Mouse (Mus musculus) C2C12 (cell line): ENCODE results near the gene Reep1.

Experiments used
- CEBPB ChIP-seq: IDR thresholded peaks from one replicate; pipeline ENCODE4 v1.6.1; 2011; ENCODE audit warnings: low read depth, mild to moderate bottlenecking, control low read depth, moderate library complexity
- CTCF ChIP-seq: IDR thresholded peaks from one replicate; pipeline ENCODE4 v1.5.1; 2011; ENCODE audit not compliant: control insufficient read depth, insufficient read depth, insufficient read length
- FOSL1 ChIP-seq: IDR thresholded peaks from one replicate; pipeline ENCODE4 v1.8.0; 2011; ENCODE audit warnings: mild to moderate bottlenecking, low read length; ENCODE audit not compliant: poor library complexity, insufficient read depth, severe bottlenecking
- MAX ChIP-seq: IDR thresholded peaks from one replicate; pipeline ENCODE4 v1.6.1; 2011; ENCODE audit warnings: mild to moderate bottlenecking, control low read depth
- MYOD1 ChIP-seq: IDR thresholded peaks from one replicate; pipeline ENCODE4 v1.6.1; 2011; ENCODE audit warnings: low read depth; ENCODE audit not compliant: control insufficient read depth, insufficient read length
- MYOG ChIP-seq: IDR thresholded peaks from one replicate; pipeline ENCODE4 v1.6.1; 2011; ENCODE audit not compliant: control insufficient read depth, insufficient read length; ENCODE audit errors: extremely low read depth
- USF1 ChIP-seq: IDR thresholded peaks from one replicate; pipeline ENCODE4 v1.6.1; 2011; ENCODE audit warnings: low read depth, mild to moderate bottlenecking, control low read depth, moderate library complexity

GRCm38 (mm10) chr6:71770856-71771255 is 63.5 kb downstream of the Reep1 start:
- no peak for TF ChIP-seq CTCF
- TF ChIP-seq USF1, result no peak
- TF ChIP-seq CEBPB, result no peak
- no peak for TF ChIP-seq MAX
- no peak for TF ChIP-seq MYOG
- no peak for TF ChIP-seq FOSL1
- no peak for TF ChIP-seq MYOD1
